Mouse (Mus musculus): ENCODE measurements at regions not wholly inside any gene's neighbourhood (a gene's known extent, or its start where the extent isn't known, plus 50 kb on each side); places are given as distances from the start of the nearest gene placed in this dataset.

DNA sequence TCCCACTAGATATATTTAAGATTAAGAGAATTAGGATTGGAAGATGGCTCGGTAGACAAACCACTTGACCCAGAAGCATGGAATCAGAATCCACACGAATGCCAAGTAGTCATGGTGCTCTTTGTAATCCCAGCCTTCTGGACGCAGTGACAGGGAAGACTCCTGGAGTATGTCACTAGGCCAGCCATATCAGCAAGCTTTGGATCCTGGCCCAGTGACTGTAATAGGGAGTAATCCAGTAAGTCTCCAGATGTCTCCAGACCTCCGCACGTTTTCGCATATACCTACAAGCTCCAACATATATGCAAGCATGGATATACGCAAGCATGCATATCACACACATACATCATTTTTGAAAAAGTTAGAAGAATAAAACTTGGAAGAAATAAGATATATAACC is 73.9 kb upstream of the H2afz start:
- no peak for DNase-seq (ENCODE audit: low spot score in 2 of 2)

GRCm38 (mm10) chr3:137795754-137796315 is 68.5 kb upstream of the H2afz start:
- no peak for DNase-seq (ENCODE audit: low spot score in 2 of 2)

GRCm38 (mm10) chr3:137798769-137799168 is 65.5 kb upstream of the H2afz start:
- DNase-seq (ENCODE audit: low spot score in 2 of 2), result no peak

GRCm38 (mm10) chr3:137801402-137802020 is 62.8 kb upstream of the H2afz start:
- DNase-seq (ENCODE audit: low spot score in 2 of 2), result no peak

DNA sequence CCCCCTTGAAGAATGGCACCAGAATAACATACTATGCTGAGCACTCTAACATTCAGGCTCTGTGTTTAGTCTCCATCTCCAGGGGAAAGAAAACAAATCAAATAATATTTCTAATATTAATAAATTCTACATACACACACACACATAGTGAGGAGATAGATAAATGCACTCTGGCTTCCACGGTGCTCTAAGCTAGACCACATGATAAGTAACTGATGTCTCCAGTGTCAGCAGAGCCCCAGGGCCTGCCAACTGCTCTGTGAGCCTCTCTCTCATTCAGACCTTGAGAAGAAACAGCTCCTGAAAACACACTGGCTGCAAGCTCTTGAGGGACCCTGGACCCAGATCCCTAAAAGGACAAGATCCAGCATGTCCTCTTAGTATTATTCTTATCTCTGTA is 56.9 kb upstream of the H2afz start:
- no peak for DNase-seq (ENCODE audit: low spot score in 2 of 2)

- DNase-seq (ENCODE audit: low spot score in 2 of 2), result no peak
Measured at GRCm38 (mm10) chr3:137807913-137808684, 56.2 kb upstream of the H2afz start.

DNA sequence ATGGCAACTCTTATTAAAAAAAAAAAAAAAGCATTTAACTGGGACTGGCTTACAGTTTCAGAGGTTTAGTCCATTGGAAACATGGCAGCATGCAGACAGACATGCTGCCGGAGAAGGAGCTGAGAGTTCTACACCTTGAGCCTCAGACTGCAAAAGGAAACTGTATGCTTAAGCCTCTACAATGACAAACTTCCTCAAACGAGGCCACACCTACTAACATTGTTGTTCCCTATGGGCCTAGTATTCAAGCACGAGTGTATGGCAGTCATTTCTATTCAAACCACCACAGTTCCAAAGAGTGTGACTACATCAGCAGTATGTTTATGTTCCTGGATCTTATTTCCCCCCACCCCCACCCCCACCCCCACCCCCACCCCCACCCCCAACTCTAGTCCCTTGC is 54.2 kb upstream of the H2afz start:
- DNase-seq (ENCODE audit: low spot score in 2 of 2), result no peak

Small RNAs in the stretch of these regions (microRNA-seq; reads per million reads assigned to microRNA genes)
- 0 reads per million in 2 experiments for gene Mir6380

All from left cerebral cortex, adult 18-20 months (tissue).